27 mouse cellular contexts compared by ENCODE assay signal in the genomic region with DNA sequence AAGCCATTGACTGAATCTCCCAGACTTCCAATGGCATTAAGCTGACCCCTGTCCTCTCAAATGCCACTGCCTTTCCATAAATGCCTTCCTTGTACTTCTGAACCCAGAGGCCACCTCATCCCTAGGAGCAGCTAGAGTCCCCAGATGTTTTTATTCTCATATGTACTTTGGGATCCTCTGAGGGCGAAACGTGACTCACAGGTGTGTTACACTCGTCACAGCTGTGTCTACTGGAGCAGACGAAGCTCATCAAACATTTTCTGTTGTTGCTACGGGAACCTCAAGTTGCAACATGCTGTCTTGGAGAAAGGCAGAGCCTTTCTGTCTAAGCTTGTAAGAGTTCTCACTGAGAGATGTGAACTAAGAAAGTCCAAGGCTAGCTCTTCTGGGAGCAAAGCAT.
DNase-seq lines count a peak whose midpoint lies in the region; ATAC-seq and TF ChIP-seq lines count a peak whose summit lies in the region.
"Had no signal": no experiment of that assay in that cellular context is flagged by ENCODE, and none has a peak within 500 bp of the region (broad histone marks: within the 10 kb centered on the region; RNA-seq: fewer than 3 reads in every experiment).

No protein-coding gene starts in this region.

- H3K4me1 ChIP-seq in intestine, postnatal 0 days (replicated peaks; ENCODE audit: control insufficient read depth, insufficient read depth, low read length) = no peaks in the 10 kb centered on the region
- no peaks in the 10 kb centered on the region for H3K4me1 ChIP-seq in intestine, embryonic 15.5 days (replicated peaks)
- H3K4me1 ChIP-seq in heart, embryonic 11.5 days (ENCODE audit: control insufficient read depth, insufficient read depth, low read length) = peaks cover 4% of the 10 kb centered on the region; the same call in 1 of the 2 replicates
- H3K4me1 ChIP-seq: midbrain, embryonic 15.5 days; neural tube, embryonic 15.5 days had no signal

- DNase-seq in urinary bladder, postnatal 25 days (ENCODE audit: low spot score) = peak; percentile 28
- DNase-seq in urinary bladder, postnatal 10 days (ENCODE audit: low spot score) = no peak
- peak; percentile 37 for DNase-seq in thymus, postnatal 25 days
- no peak for DNase-seq in yolk sac, embryonic 10.5 days (ENCODE audit: low spot score)
- DNase-seq: adrenal gland, postnatal 25 days; cerebellum, adult 11-12 months; cerebellum, postnatal 14 days; heart, adult 2 months; heart, postnatal 10 days; kidney, adult 18-20 months; kidney, postnatal 25 days; liver; lung, embryonic 14.5 days; lung, postnatal 14 days; retina, postnatal 1 day; right cerebral cortex, postnatal 14 days had no signal

- WGBS in intestine, postnatal 0 days = 46% methylated on average over 5 of the region's 5 CpGs
- WGBS in intestine, embryonic 15.5 days = 75% methylated on average over 5 of the region's 5 CpGs
- 77% methylated on average over 5 of the region's 5 CpGs for WGBS in heart, embryonic 11.5 days (ENCODE audit: insufficient replicate concordance)

- H3K4me2 ChIP-seq in intestine, postnatal 0 days (replicated peaks; ENCODE audit: low read depth) = no peak overlapping the region
- H3K4me2 ChIP-seq in intestine, embryonic 15.5 days (replicated peaks) = no peak overlapping the region
- no peak overlapping the region for H3K4me2 ChIP-seq in heart, embryonic 11.5 days
- H3K4me2 ChIP-seq: heart, embryonic 13.5 days; hindbrain, embryonic 14.5 days; kidney, embryonic 15.5 days; lung, embryonic 14.5 days; midbrain, embryonic 15.5 days; neural tube, embryonic 15.5 days had no signal

- no peak overlapping the region for H3K4me3 ChIP-seq in intestine, postnatal 0 days (ENCODE audit: low read depth, low read length)
- H3K4me3 ChIP-seq in intestine, embryonic 15.5 days (replicated peaks) = no peak overlapping the region
- H3K4me3 ChIP-seq in heart, embryonic 11.5 days (ENCODE audit: low read depth, low read length) = no peak overlapping the region
- H3K4me3 ChIP-seq: heart, adult 2 months; heart, embryonic 13.5 days; kidney, embryonic 15.5 days; midbrain, embryonic 15.5 days; neural tube, embryonic 15.5 days had no signal

- H3K9me3 ChIP-seq in intestine, postnatal 0 days (ENCODE audit: control insufficient read depth) = no peaks in the 10 kb centered on the region
- no peaks in the 10 kb centered on the region for H3K9me3 ChIP-seq in intestine, embryonic 15.5 days
- no peaks in the 10 kb centered on the region for H3K9me3 ChIP-seq in heart, embryonic 11.5 days (replicated peaks; ENCODE audit: control insufficient read depth, low read length)
- H3K9me3 ChIP-seq: heart, embryonic 13.5 days; kidney, embryonic 15.5 days; midbrain, embryonic 15.5 days; neural tube, embryonic 15.5 days had no signal

- ATAC-seq in intestine, postnatal 0 days = peak; percentile 79
- ATAC-seq in intestine, embryonic 15.5 days = no peak
- no peak for ATAC-seq in heart, embryonic 11.5 days (replicated peaks; ENCODE audit: insufficient number of reproducible peaks, low FRiP score, low TSS enrichment)
- ATAC-seq: CD4-positive, CD25-positive, alpha-beta regulatory T cell, adult 4 months; forebrain, embryonic 16.5 days; midbrain, embryonic 15.5 days had no signal

- no peaks in the 10 kb centered on the region for H3K27me3 ChIP-seq in intestine, postnatal 0 days (replicated peaks; ENCODE audit: control insufficient read depth, insufficient read depth, low read length)
- H3K27me3 ChIP-seq in intestine, embryonic 15.5 days (replicated peaks) = no peaks in the 10 kb centered on the region
- H3K27me3 ChIP-seq in heart, embryonic 11.5 days (ENCODE audit: control insufficient read depth, insufficient read depth, low read length) = no peaks in the 10 kb centered on the region
- H3K27me3 ChIP-seq: heart, embryonic 13.5 days; kidney, embryonic 15.5 days; midbrain, embryonic 15.5 days; neural tube, embryonic 15.5 days had no signal

- TF ChIP-seq CTCF in intestine, postnatal 0 days (IDR thresholded peaks at IDR 0.05; ENCODE audit: low read depth) = no peak

- no peak overlapping the region for H3K9ac ChIP-seq in intestine, postnatal 0 days (ENCODE audit: low read depth, low read length)
- no peak overlapping the region for H3K9ac ChIP-seq in intestine, embryonic 15.5 days
- H3K9ac ChIP-seq in heart, embryonic 11.5 days (ENCODE audit: low read depth, low read length) = no peak overlapping the region
- H3K9ac ChIP-seq: heart, embryonic 13.5 days; hindbrain, embryonic 14.5 days; kidney, embryonic 15.5 days; liver, embryonic 14.5 days; lung, embryonic 14.5 days; midbrain, embryonic 15.5 days; neural tube, embryonic 15.5 days had no signal

- no peak overlapping the region for H3K27ac ChIP-seq in intestine, postnatal 0 days (ENCODE audit: low read depth, low read length)
- H3K27ac ChIP-seq in intestine, embryonic 15.5 days = no peak overlapping the region
- no peak overlapping the region for H3K27ac ChIP-seq in heart, embryonic 11.5 days (ENCODE audit: low read depth, low read length)
- H3K27ac ChIP-seq: heart, adult 2 months; heart, embryonic 13.5 days; hindbrain, embryonic 14.5 days; kidney, embryonic 15.5 days; liver, embryonic 14.5 days; midbrain, embryonic 15.5 days; neural tube, embryonic 15.5 days had no signal

- no peaks in the 10 kb centered on the region for H3K36me3 ChIP-seq in intestine, postnatal 0 days (ENCODE audit: control insufficient read depth, insufficient read depth)
- no peaks in the 10 kb centered on the region for H3K36me3 ChIP-seq in intestine, embryonic 15.5 days
- no peaks in the 10 kb centered on the region for H3K36me3 ChIP-seq in heart, embryonic 11.5 days (ENCODE audit: control insufficient read depth, insufficient read depth, low read length)
- H3K36me3 ChIP-seq: heart, embryonic 13.5 days; kidney, embryonic 15.5 days; midbrain, embryonic 15.5 days; neural tube, embryonic 15.5 days had no signal

Comparison
In these comparisons a context has a peak if more than half of its experiments do, and no peak if none do; other contexts are left out.
1. DNase-seq: peak in urinary bladder, postnatal 25 days (single experiment) and thymus, postnatal 25 days (single experiment); none in urinary bladder, postnatal 10 days (single experiment) and yolk sac, embryonic 10.5 days (single experiment).